Mouse (Mus musculus) stomach, embryonic 14.5 days (tissue): ENCODE data around the gene Olfr430. TPM values are rescaled to one million over a fixed set of nuclear protein-coding genes. Genes with fewer than 3 reads are reported as not detected.
"Not testable (repeated sequence)": the region's sequence is repeated elsewhere in the genome, so short reads cannot be mapped to it uniquely, and the experiment has no call there.

ENCODE experiments used
- ATAC-seq: fragments of 200-750 bp; cut with Nextera tagmentation; 2 replicates; pipeline ENCODE4 v1.8.0; 2017; ENCODE audit warnings: low read depth, moderate TSS enrichment; ENCODE audit not compliant: insufficient number of reproducible peaks, insufficient read depth, low FRiP score
- H3K27ac ChIP-seq: fragments of 300-500 bp; sonication (generic); 2 replicates; pipeline ENCODE4 v1.5.1; 2014; ENCODE audit warnings: mild to moderate bottlenecking, low read length, moderate library complexity, mixed read lengths
- H3K27me3 ChIP-seq: fragments of 300-500 bp; sonication (generic); 2 replicates; pipeline ENCODE4 v1.6.1; 2014; ENCODE audit warnings: low read length, control low read depth, mixed read lengths; ENCODE audit not compliant: control insufficient read depth, insufficient read depth
- H3K36me3 ChIP-seq: fragments of 300-500 bp; sonication (generic); 2 replicates; pipeline ENCODE4 v1.6.1; 2014; ENCODE audit warnings: mild to moderate bottlenecking, control low read depth, low read length, moderate library complexity, mixed read lengths; ENCODE audit not compliant: control insufficient read depth, insufficient read depth
- H3K4me1 ChIP-seq: fragments of 300-500 bp; sonication (generic); 2 replicates; pipeline ENCODE4 v1.6.1; 2014; ENCODE audit warnings: low read length, control low read depth, mixed read lengths; ENCODE audit not compliant: control insufficient read depth, insufficient read depth
- H3K4me2 ChIP-seq: fragments of 300-500 bp; sonication (generic); replicated peaks from 2 replicates; pipeline ENCODE4 v1.6.1; 2014; ENCODE audit warnings: low read depth, low read length, control low read depth
- H3K4me3 ChIP-seq: fragments of 300-500 bp; sonication (generic); 2 replicates; pipeline ENCODE4 v1.5.1; 2014; ENCODE audit warnings: low read depth, low read length, control low read depth
- H3K9ac ChIP-seq: fragments of 300-500 bp; sonication (generic); replicated peaks from 2 replicates; pipeline ENCODE4 v1.6.1; 2014; ENCODE audit warnings: low read depth, mild to moderate bottlenecking, control low read depth, low read length, moderate library complexity, mixed read lengths
- H3K9me3 ChIP-seq: fragments of 300-500 bp; sonication (generic); 2 replicates; pipeline ENCODE4 v1.6.1; 2016; ENCODE audit warnings: low read depth, low read length, control low read depth; ENCODE audit not compliant: control insufficient read depth
- WGBS: fragments of 180-500 bp; shearing (Covaris S2); extraction: QIAGEN DNeasy Blood & Tissue Kit; methylation state at CpG from one replicate; pipeline ENCODE4 v1.1.7; 2014; 5-methylcytosine and 5-hydroxymethylcytosine counted together
- polyA plus RNA-seq: library from polyadenylated mRNA; unstranded; fragments of >200 nt; fragmentation: Nextera tagmentation; extraction: Ambion mirVana; gene quantifications from 2 replicates; pipeline ENCODE4 v1.2.1, GENCODE M21; 2014

Olfr430 gene
- polyA plus RNA-seq, 1 experiment from 2014 or later, result not detected

GRCm38 (mm10) chr1:174048893-174049292 is 17.5 kb upstream of the Olfr430 start, which contains the start of gene Olfr432:
Gene Olfr432, plus strand, starts transcription at chr1:174049205.
- H3K27ac ChIP-seq, result no peak within 1 kb of the TSS
- H3K9me3 ChIP-seq, result no peaks in the 10 kb centered on the region
- 73% methylated on average over 2 of the region's 2 CpGs for WGBS
- no peak within 1 kb of the TSS for H3K4me3 ChIP-seq
- H3K27me3 ChIP-seq, result no peaks in the 10 kb centered on the region
- H3K36me3 ChIP-seq, result no peaks in the 10 kb centered on the region
- no peak within 1 kb of the TSS for H3K9ac ChIP-seq
- ATAC-seq, result no peak
- no peaks in the 10 kb centered on the region for H3K4me1 ChIP-seq
- H3K4me2 ChIP-seq, result no peak within 1 kb of the TSS

GRCm38 (mm10) chr1:174049357-174049756 is 17.0 kb upstream of the Olfr430 start:
- not testable (repeated sequence) for H3K4me1 ChIP-seq, H3K27me3 ChIP-seq, H3K4me3 ChIP-seq, H3K27ac ChIP-seq, H3K9me3 ChIP-seq, H3K4me2 ChIP-seq, H3K36me3 ChIP-seq, H3K9ac ChIP-seq, ATAC-seq
- WGBS, result 57% methylated on average over 4 of the region's 4 CpGs

GRCm38 (mm10) chr1:174050532-174050931 is 15.9 kb upstream of the Olfr430 start:
- no peaks in the 10 kb centered on the region for H3K36me3 ChIP-seq
- no peak overlapping the region for H3K27ac ChIP-seq
- no peaks in the 10 kb centered on the region for H3K9me3 ChIP-seq
- no peak overlapping the region for H3K9ac ChIP-seq
- H3K4me3 ChIP-seq, result no peak overlapping the region
- ATAC-seq, result no peak
- H3K4me1 ChIP-seq, result no peaks in the 10 kb centered on the region
- H3K4me2 ChIP-seq, result no peak overlapping the region
- 83% methylated on average over 4 of the region's 4 CpGs for WGBS
- no peaks in the 10 kb centered on the region for H3K27me3 ChIP-seq

GRCm38 (mm10) chr1:174051515-174051914 is 14.9 kb upstream of the Olfr430 start:
- no peaks in the 10 kb centered on the region for H3K9me3 ChIP-seq
- H3K4me3 ChIP-seq, result no peak overlapping the region
- no peak overlapping the region for H3K9ac ChIP-seq
- H3K27ac ChIP-seq, result no peak overlapping the region
- H3K27me3 ChIP-seq, result no peaks in the 10 kb centered on the region
- H3K36me3 ChIP-seq, result no peaks in the 10 kb centered on the region
- no peak overlapping the region for H3K4me2 ChIP-seq
- ATAC-seq, result no peak
- no peaks in the 10 kb centered on the region for H3K4me1 ChIP-seq
- WGBS, result 80% methylated on average over 4 of the region's 4 CpGs

GRCm38 (mm10) chr1:174051931-174052536 is 14.4 kb upstream of the Olfr430 start:
- WGBS, result 83% methylated on average over 5 of the region's 5 CpGs
- H3K4me3 ChIP-seq, result no peak overlapping the region
- no peak overlapping the region for H3K4me2 ChIP-seq
- H3K36me3 ChIP-seq, result no peaks in the 10 kb centered on the region
- H3K9me3 ChIP-seq, result no peaks in the 10 kb centered on the region
- H3K9ac ChIP-seq, result no peak overlapping the region
- ATAC-seq, result no peak
- no peaks in the 10 kb centered on the region for H3K4me1 ChIP-seq
- no peak overlapping the region for H3K27ac ChIP-seq
- no peaks in the 10 kb centered on the region for H3K27me3 ChIP-seq

GRCm38 (mm10) chr1:174052981-174053380 is 13.4 kb upstream of the Olfr430 start:
- no peaks in the 10 kb centered on the region for H3K9me3 ChIP-seq
- no peaks in the 10 kb centered on the region for H3K4me1 ChIP-seq
- no peak overlapping the region for H3K4me2 ChIP-seq
- no peak for ATAC-seq
- H3K27ac ChIP-seq, result no peak overlapping the region
- H3K27me3 ChIP-seq, result no peaks in the 10 kb centered on the region
- H3K4me3 ChIP-seq, result no peak overlapping the region
- 81% methylated on average over 3 of the region's 3 CpGs for WGBS
- H3K9ac ChIP-seq, result no peak overlapping the region
- H3K36me3 ChIP-seq, result no peaks in the 10 kb centered on the region

GRCm38 (mm10) chr1:174055248-174055647 is 11.2 kb upstream of the Olfr430 start:
- H3K27ac ChIP-seq, result no peak overlapping the region
- no peak overlapping the region for H3K4me3 ChIP-seq
- H3K4me1 ChIP-seq, result no peaks in the 10 kb centered on the region
- H3K9me3 ChIP-seq, result no peaks in the 10 kb centered on the region
- H3K36me3 ChIP-seq, result no peaks in the 10 kb centered on the region
- no peak overlapping the region for H3K9ac ChIP-seq
- H3K4me2 ChIP-seq, result no peak overlapping the region
- no peak for ATAC-seq
- WGBS, result 72% methylated on average over 2 of the region's 2 CpGs
- H3K27me3 ChIP-seq, result no peaks in the 10 kb centered on the region

GRCm38 (mm10) chr1:174084031-174084430 is 17.6 kb downstream of the Olfr430 start, which contains the start of gene Olfr429:
Gene Olfr429, plus strand, starts transcription at chr1:174084331.
- WGBS, result 92% methylated on average over 2 of the region's 2 CpGs
- H3K9me3 ChIP-seq, result no peaks in the 10 kb centered on the region
- no peak within 1 kb of the TSS for H3K27ac ChIP-seq
- H3K27me3 ChIP-seq, result no peaks in the 10 kb centered on the region
- H3K4me2 ChIP-seq, result no peak within 1 kb of the TSS
- no peaks in the 10 kb centered on the region for H3K36me3 ChIP-seq
- H3K9ac ChIP-seq, result no peak within 1 kb of the TSS
- H3K4me1 ChIP-seq, result no peaks in the 10 kb centered on the region
- no peak within 1 kb of the TSS for H3K4me3 ChIP-seq
- ATAC-seq, result no peak

- no peaks in the 10 kb centered on the region for H3K27me3 ChIP-seq
- H3K27ac ChIP-seq, result no peak within 1 kb of the TSS
- no peaks in the 10 kb centered on the region for H3K9me3 ChIP-seq
- no peaks in the 10 kb centered on the region for H3K4me1 ChIP-seq
- no peak within 1 kb of the TSS for H3K4me2 ChIP-seq
- no peak within 1 kb of the TSS for H3K9ac ChIP-seq
- ATAC-seq, result no peak
- H3K4me3 ChIP-seq, result no peak within 1 kb of the TSS
- WGBS, result 92% methylated on average over 1 of the region's 1 CpGs
- H3K36me3 ChIP-seq, result no peaks in the 10 kb centered on the region
Measured at GRCm38 (mm10) chr1:174096591-174096990, 30.2 kb downstream of the Olfr430 start, which contains the start of gene Olfr427. Gene Olfr427, plus strand, starts transcription at chr1:174096891.
